Mouse (Mus musculus) neutrophil, adult 65 days (primary cell): Measurements from ENCODE around the gene Gpr182. TPM values are rescaled to one million over a fixed set of nuclear protein-coding genes. Genes with fewer than 3 reads are reported as not detected.

Experiments used
- total RNA-seq: library from RNA; stranded (reverse); gene quantifications from 2 replicates; pipeline ENCODE4 v1.2.4, GENCODE M21; 2023

Gene Gpr182
- 0.16 and 0.19 TPM in 2 replicates for total RNA-seq

GRCm38 (mm10) chr10:127751548-127751947, at the start of gene Gpr182:
Gpr182 (minus strand) TSS chr10:127751732.

GRCm38 (mm10) chr10:127800891-127801290, 49.4 kb upstream of the Gpr182 start, which contains the start of gene Rdh16:
Rdh16 (plus strand) TSS chr10:127801152.

DNA sequence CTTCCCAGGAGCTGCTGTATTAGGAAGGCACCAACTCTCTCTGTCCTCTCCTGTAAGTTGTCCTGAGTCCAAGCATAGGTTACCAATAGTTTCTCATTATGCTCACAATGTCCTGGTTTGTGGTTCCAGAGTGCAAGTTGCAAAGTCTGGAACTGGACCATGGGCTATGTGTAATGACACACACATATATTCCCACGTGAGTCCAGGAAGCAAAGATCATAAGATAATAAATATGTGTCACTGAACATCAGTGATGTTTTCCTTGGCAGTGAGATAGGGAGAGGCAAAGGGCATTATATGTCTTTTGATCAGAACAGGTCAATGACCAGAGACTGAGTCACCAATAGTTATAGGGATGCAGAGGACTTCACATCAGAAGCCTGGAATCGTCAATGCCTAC, 24.5 kb upstream of the Gpr182 start, which contains the start of gene Rdh9:
Rdh9 (plus strand) TSS at position 376 of the 400 bp plus-strand sequence.

GRCm38 (mm10) chr10:127759181-127760110, 7.9 kb upstream of the Gpr182 start, which contains the start of the genes Rdh1 and Rdh16f1:
Rdh1 (plus strand) TSS chr10:127759721.
Rdh16f1 (plus strand) TSS chr10:127759787.

GRCm38 (mm10) chr10:127739083-127739660, 12.4 kb downstream of the Gpr182 start, which contains the start of gene Zbtb39:
Zbtb39 (plus strand) TSS chr10:127739538.

DNA sequence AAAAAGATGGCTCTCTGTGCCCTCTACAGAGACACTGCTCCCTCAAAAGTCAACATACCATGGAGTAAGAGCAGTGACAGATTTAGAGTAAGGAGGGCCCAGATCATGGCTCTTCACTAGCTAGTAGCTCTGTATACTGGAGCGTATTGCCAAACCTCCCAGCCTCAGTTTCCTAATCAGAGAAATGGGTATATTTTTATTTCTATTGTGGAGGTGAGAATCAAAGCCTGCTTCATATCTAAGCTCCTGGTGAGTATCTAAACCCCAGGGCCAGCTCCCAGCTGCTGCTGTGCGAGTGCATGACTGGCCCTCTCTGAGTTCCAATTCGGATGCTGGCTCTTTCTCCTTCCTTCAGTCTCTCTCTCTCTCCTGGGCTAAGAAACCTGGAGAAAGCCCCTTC, 27.4 kb downstream of the Gpr182 start, which contains the start of gene Tac2:
Tac2 (plus strand) TSS at position 301 of the 400 bp plus-strand sequence.

GRCm38 (mm10) chr10:127704766-127705220, 46.7 kb downstream of the Gpr182 start, which contains the start of gene Myo1a:
Myo1a (plus strand) TSS chr10:127705170.

Other genes with a start within 250 kb of the Gpr182 start
- gene Ndufa4l2, start 236.8 kb downstream of the Gpr182 start, total RNA-seq: not detected in 2 replicates
- gene Shmt2, start 229.3 kb downstream of the Gpr182 start, total RNA-seq: 15.5 and 16.0 TPM in 2 replicates
- not detected in 2 replicates for gene Nxph4, start 217.2 kb downstream of the Gpr182 start, total RNA-seq
- gene Lrp1, start 130.6 kb downstream of the Gpr182 start, total RNA-seq: 69.7 and 86.2 TPM in 2 replicates
- gene Stat6, start 108.7 kb downstream of the Gpr182 start, total RNA-seq: 215 and 257 TPM in 2 replicates
- 6.7 and 9.6 TPM in 2 replicates for gene Nemp1, start 84.8 kb downstream of the Gpr182 start, total RNA-seq
- 0.77 and 1.3 TPM in 2 replicates for gene Nab2, start 83.2 kb downstream of the Gpr182 start, total RNA-seq
- 0.23 and 0.35 TPM in 2 replicates for gene Myo1a, start 46.6 kb downstream of the Gpr182 start, total RNA-seq
- gene Tac2, start 27.3 kb downstream of the Gpr182 start, total RNA-seq: not detected in 2 replicates
- gene Zbtb39, start 12.2 kb downstream of the Gpr182 start, total RNA-seq: 19.9 and 30.2 TPM in 2 replicates
- 0.18 and 0.44 TPM in 2 replicates for gene Rdh1, start 8.0 kb upstream of the Gpr182 start, total RNA-seq
- gene Rdh16f1, start 8.1 kb upstream of the Gpr182 start, total RNA-seq: 0.25 TPM in 1 of 2 replicates, not detected in the other
- gene Rdh9, start 24.7 kb upstream of the Gpr182 start, total RNA-seq: not detected in 2 replicates
- 0.16 TPM in 1 of 2 replicates, not detected in the other for gene Rdh16, start 49.4 kb upstream of the Gpr182 start, total RNA-seq
- gene Rdh19, start 98.2 kb upstream of the Gpr182 start, total RNA-seq: not detected in 2 replicates
- gene Rdh16f2, start 114.7 kb upstream of the Gpr182 start, total RNA-seq: not detected in 2 replicates
- gene Rdh7, start 137.1 kb upstream of the Gpr182 start, total RNA-seq: not detected in 2 replicates
- not detected in 2 replicates for gene Sdr9c7, start 146.8 kb upstream of the Gpr182 start, total RNA-seq